In the genomic region with DNA sequence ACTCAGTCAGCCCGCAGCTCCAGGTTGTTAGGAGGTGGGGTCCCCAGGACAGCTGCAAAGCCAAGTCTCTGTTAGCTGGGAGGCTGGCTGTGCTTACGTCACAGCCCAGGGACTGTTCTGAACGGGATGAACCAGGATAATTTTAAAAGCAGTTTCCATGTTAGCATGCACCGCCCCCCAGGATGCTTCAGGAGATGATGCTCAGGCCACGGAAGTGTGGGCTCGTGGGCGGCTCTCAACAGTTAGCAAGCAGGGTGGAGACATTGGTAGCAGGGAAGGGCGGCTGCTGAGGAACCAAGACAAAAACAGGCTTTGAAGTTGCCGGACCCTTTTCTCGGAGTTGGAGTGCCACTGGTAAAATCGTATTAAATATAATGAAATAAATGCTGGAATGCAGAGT, we compare ENCODE assay signal across 15 mouse cellular contexts. TPM values are rescaled to one million over a fixed set of nuclear protein-coding genes. Genes with fewer than 3 reads are reported as not detected.
A peak's percentile ranks its signal among the peaks of the same experiment; 100 is the strongest.
DNase-seq lines count a peak whose midpoint lies in the region; ATAC-seq and TF ChIP-seq lines count a peak whose summit lies in the region.
"Had no signal": no experiment of that assay in that cellular context is flagged by ENCODE, and none has a peak within 500 bp of the region (broad histone marks: within the 10 kb centered on the region; RNA-seq: fewer than 3 reads in every experiment).

No protein-coding gene starts in this region.

- H3K27ac ChIP-seq in forebrain, embryonic 13.5 days, result peak overlapping the region; percentile 6; the same call in 1 of the 2 replicates
- no peak overlapping the region for H3K27ac ChIP-seq in forebrain, embryonic 16.5 days (ENCODE audit: low read length)
- peak overlapping the region; percentile 64; the same call in 1 of the 2 replicates for H3K27ac ChIP-seq in stomach, embryonic 14.5 days (ENCODE audit: low read length)
- H3K27ac ChIP-seq in stomach, postnatal 0 days (replicated peaks), result no peak overlapping the region
- H3K27ac ChIP-seq: heart, embryonic 13.5 days; limb, embryonic 15.5 days; lung, embryonic 15.5 days had no signal

- intact Hi-C loops in left cerebral cortex, postnatal 25 days (cut with DNase I), result loop anchor here (1.0 to 2.0 kb wide), 3 partner anchors 29 to 68 kb away; partner anchors contain the start of gene Sox8
- intact Hi-C loops in heart, postnatal 10 days (cut with DNase I), result no loop called here

- 64% methylated on average over 11 of the region's 11 CpGs for WGBS in forebrain, embryonic 13.5 days
- 69% methylated on average over 11 of the region's 11 CpGs for WGBS in forebrain, embryonic 16.5 days
- 76% methylated on average over 11 of the region's 11 CpGs for WGBS in stomach, embryonic 14.5 days
- 84% methylated on average over 11 of the region's 11 CpGs for WGBS in stomach, postnatal 0 days

- no peak overlapping the region for H3K9ac ChIP-seq in forebrain, embryonic 13.5 days
- H3K9ac ChIP-seq in forebrain, embryonic 16.5 days (replicated peaks; ENCODE audit: low read depth, low read length), result no peak overlapping the region
- H3K9ac ChIP-seq in stomach, embryonic 14.5 days (replicated peaks; ENCODE audit: low read depth, low read length), result no peak overlapping the region
- H3K9ac ChIP-seq in stomach, postnatal 0 days (ENCODE audit: low read length), result no peak overlapping the region
- H3K9ac ChIP-seq: heart, embryonic 13.5 days; limb, embryonic 15.5 days; lung, embryonic 15.5 days had no signal

- no peak for ATAC-seq in forebrain, embryonic 13.5 days
- no peak for ATAC-seq in forebrain, embryonic 16.5 days
- no peak for ATAC-seq in stomach, embryonic 14.5 days (ENCODE audit: insufficient number of reproducible peaks, insufficient read depth, low FRiP score, low read depth)
- no peak for ATAC-seq in stomach, postnatal 0 days (ENCODE audit: low FRiP score, low TSS enrichment)
- ATAC-seq: activated CD4-positive, CD25-positive, alpha-beta regulatory T cell, adult 4 months had no signal

- no peaks in the 10 kb centered on the region for H3K27me3 ChIP-seq in forebrain, embryonic 13.5 days
- H3K27me3 ChIP-seq in forebrain, embryonic 16.5 days (replicated peaks; ENCODE audit: control insufficient read depth, insufficient read depth, low read length), result no peaks in the 10 kb centered on the region
- H3K27me3 ChIP-seq in stomach, embryonic 14.5 days (ENCODE audit: control insufficient read depth, insufficient read depth, low read length), result no peaks in the 10 kb centered on the region
- no peaks in the 10 kb centered on the region for H3K27me3 ChIP-seq in stomach, postnatal 0 days (ENCODE audit: control insufficient read depth, insufficient read depth, low read length)
- H3K27me3 ChIP-seq: heart, embryonic 13.5 days; limb, embryonic 15.5 days; lung, embryonic 15.5 days had no signal

- H3K4me1 ChIP-seq in forebrain, embryonic 13.5 days, result peaks cover 39% of the 10 kb centered on the region
- H3K4me1 ChIP-seq in forebrain, embryonic 16.5 days (replicated peaks; ENCODE audit: control insufficient read depth, insufficient read depth, low read length), result peaks cover 21% of the 10 kb centered on the region
- no peaks in the 10 kb centered on the region for H3K4me1 ChIP-seq in stomach, embryonic 14.5 days (ENCODE audit: control insufficient read depth, insufficient read depth, low read length)
- no peaks in the 10 kb centered on the region for H3K4me1 ChIP-seq in stomach, postnatal 0 days (replicated peaks; ENCODE audit: control insufficient read depth, insufficient read depth)
- H3K4me1 ChIP-seq: lung, embryonic 15.5 days had no signal

- TF ChIP-seq EP300 in stomach, postnatal 0 days (optimal IDR thresholded peaks at IDR 0.05), result no peak

- H3K4me3 ChIP-seq in forebrain, embryonic 13.5 days, result no peak overlapping the region
- no peak overlapping the region for H3K4me3 ChIP-seq in forebrain, embryonic 16.5 days (replicated peaks; ENCODE audit: low read length)
- no peak overlapping the region for H3K4me3 ChIP-seq in stomach, embryonic 14.5 days (ENCODE audit: low read depth, low read length)
- no peak overlapping the region for H3K4me3 ChIP-seq in stomach, postnatal 0 days (ENCODE audit: low read depth, low read length)
- H3K4me3 ChIP-seq: heart, embryonic 13.5 days; limb, embryonic 15.5 days; lung, embryonic 15.5 days had no signal

- 0 out of 2 replicates have a peak, but pooled peaks cover 6% of the 10 kb centered on the region for H3K36me3 ChIP-seq in forebrain, embryonic 13.5 days (ENCODE audit: poor library complexity, severe bottlenecking)
- no peaks in the 10 kb centered on the region for H3K36me3 ChIP-seq in forebrain, embryonic 16.5 days (ENCODE audit: control insufficient read depth, insufficient read depth)
- no peaks in the 10 kb centered on the region; the same call in 1 of the 2 replicates for H3K36me3 ChIP-seq in stomach, embryonic 14.5 days (ENCODE audit: control insufficient read depth, insufficient read depth, low read length)
- H3K36me3 ChIP-seq in stomach, postnatal 0 days (ENCODE audit: control insufficient read depth, insufficient read depth, low read length), result no peaks in the 10 kb centered on the region
- H3K36me3 ChIP-seq: lung, embryonic 15.5 days had no signal

- no peak for TF ChIP-seq CTCF in stomach, postnatal 0 days (IDR thresholded peaks at IDR 0.05; ENCODE audit: low read depth)

- H3K4me2 ChIP-seq in forebrain, embryonic 13.5 days, result no peak overlapping the region
- H3K4me2 ChIP-seq in forebrain, embryonic 16.5 days (ENCODE audit: low read length), result no peak overlapping the region
- no peak overlapping the region for H3K4me2 ChIP-seq in stomach, embryonic 14.5 days (replicated peaks; ENCODE audit: low read depth, low read length)
- no peak overlapping the region for H3K4me2 ChIP-seq in stomach, postnatal 0 days (replicated peaks; ENCODE audit: low read depth)
- H3K4me2 ChIP-seq: heart, embryonic 13.5 days; limb, embryonic 15.5 days; lung, embryonic 15.5 days; midbrain, embryonic 11.5 days had no signal

- no peak for DNase-seq in stomach, postnatal 0 days (ENCODE audit: low spot score)
- DNase-seq in left cerebral cortex, postnatal 25 days (ENCODE audit: low spot score in 2 of 2), result peak; percentile 81 to 95
- no peak for DNase-seq in Muller cell, postnatal 12 days (ENCODE audit: inconsistent ontology term)
- no peak for DNase-seq in kidney, postnatal 25 days
- DNase-seq in heart, postnatal 10 days, result no peak
- DNase-seq: cerebellum, adult 9-10 months had no signal

- no peaks in the 10 kb centered on the region for H3K9me3 ChIP-seq in forebrain, embryonic 13.5 days (replicated peaks)
- H3K9me3 ChIP-seq in forebrain, embryonic 16.5 days (ENCODE audit: control insufficient read depth, low read length), result no peaks in the 10 kb centered on the region
- no peaks in the 10 kb centered on the region for H3K9me3 ChIP-seq in stomach, embryonic 14.5 days (ENCODE audit: control insufficient read depth, low read depth, low read length)
- no peaks in the 10 kb centered on the region for H3K9me3 ChIP-seq in stomach, postnatal 0 days (ENCODE audit: control insufficient read depth, low read length)
- H3K9me3 ChIP-seq: G1E; heart, embryonic 13.5 days; limb, embryonic 15.5 days; lung, embryonic 15.5 days had no signal

RNA-seq across cellular contexts. Expression of gene Lmf1, which starts 45.0 kb away (rescaled TPM):
- polyA plus RNA-seq in forebrain, embryonic 13.5 days (2015; fragmentation: Nextera tagmentation; extraction: Ambion mirVana), result 19.7 and 20.9 TPM in 2 replicates
- polyA plus RNA-seq in forebrain, embryonic 16.5 days (2015; fragmentation: Nextera tagmentation; extraction: Ambion mirVana), result 18.3 and 19.4 TPM in 2 replicates
- 29.0 and 30.1 TPM in 2 replicates for polyA plus RNA-seq in stomach, embryonic 14.5 days (2014; fragmentation: Nextera tagmentation; extraction: Ambion mirVana)
- polyA plus RNA-seq in stomach, postnatal 0 days (2015; fragmentation: Nextera tagmentation; extraction: Ambion mirVana), result 16.3 and 17.7 TPM in 2 replicates
- 10 to 100 TPM; 20.4 to 23.7 TPM for total RNA-seq in left cerebral cortex, postnatal 25 days (2021)
- 10 to 100 TPM; 25.4 to 27.0 TPM for total RNA-seq in heart, postnatal 10 days (2021)

RNA-seq across cellular contexts. Expression of gene Sox8, which starts 53.4 kb away (rescaled TPM):
- polyA plus RNA-seq in forebrain, embryonic 13.5 days (2015; fragmentation: Nextera tagmentation; extraction: Ambion mirVana), result 15.3 and 17.5 TPM in 2 replicates
- polyA plus RNA-seq in forebrain, embryonic 16.5 days (2015; fragmentation: Nextera tagmentation; extraction: Ambion mirVana), result 26.1 and 26.8 TPM in 2 replicates
- 7.1 and 8.0 TPM in 2 replicates for polyA plus RNA-seq in stomach, embryonic 14.5 days (2014; fragmentation: Nextera tagmentation; extraction: Ambion mirVana)
- 1.4 and 1.6 TPM in 2 replicates for polyA plus RNA-seq in stomach, postnatal 0 days (2015; fragmentation: Nextera tagmentation; extraction: Ambion mirVana)
- 10 to 100 TPM; 52.1 to 55.3 TPM for total RNA-seq in left cerebral cortex, postnatal 25 days (2021)
- under 1 TPM; 0.72 to 0.93 TPM for total RNA-seq in heart, postnatal 10 days (2021)
- polyA plus RNA-seq: G1E had no signal

Comparison
In these comparisons a context has a peak if more than half of its experiments do, and no peak if none do; other contexts are left out.
1. H3K27ac ChIP-seq: peak in forebrain, embryonic 13.5 days (single experiment) and stomach, embryonic 14.5 days (single experiment); none in forebrain, embryonic 16.5 days (single experiment) and stomach, postnatal 0 days (single experiment).
2. DNase-seq: peak in left cerebral cortex, postnatal 25 days (2 of 2); none in stomach, postnatal 0 days (single experiment), Muller cell, postnatal 12 days (single experiment), kidney, postnatal 25 days (0 of 2) and heart, postnatal 10 days (0 of 2).